Mouse (Mus musculus) Patski (cell line): ENCODE measurements around the gene Epb42. TPM values are rescaled to one million over a fixed set of nuclear protein-coding genes. Genes with fewer than 3 reads are reported as not detected.
A peak's percentile ranks its signal among the peaks of the same experiment; 100 is the strongest.
"Not testable (repeated sequence)": the region's sequence is repeated elsewhere in the genome, so short reads cannot be mapped to it uniquely, and the experiment has no call there.

Experiments
- ATAC-seq: fragments of 100-300 bp; one replicate; pipeline ENCODE4 v1.8.0; 2021
- CTCF ChIA-PET: fragments of 350-600 bp; sonication (Branson Sonifier 250); formaldehyde crosslinking; loops from one replicate; lab custom pipeline; 2022; ENCODE audit warnings: inconsistent platforms; lab: Charles Lee
- POLR2A ChIA-PET: fragments of 350-600 bp; sonication (Branson Sonifier 250); formaldehyde crosslinking; loops from one replicate; lab custom pipeline; 2022; ENCODE audit warnings: antibody characterized with exemption, inconsistent platforms; lab: Charles Lee
- DNase-seq: peaks from one replicate; pipeline ENCODE4 v3.0.0-alpha.2; 2011; ENCODE audit warnings: low read depth, low spot score
- H3K27me3 ChIP-seq: fragments of 371-371 bp; one replicate; pipeline ENCODE4 v1.5.1; 2021
- CTCF ChIP-seq: fragments of 100-300 bp; IDR thresholded peaks from one replicate; pipeline ENCODE4 v1.5.1; 2021
- in situ Hi-C: fragments of 300-500 bp; cut with MboI; formaldehyde crosslinking; loops from 3 replicates; pipeline ENCODE4 v1.11.1; 2018; ENCODE audit warnings: low pct_unique_long_range_greater_than_20kb, mixed read lengths
- polyA plus RNA-seq: library from polyadenylated mRNA; unstranded; gene quantifications from one replicate; pipeline ENCODE4 v1.2.3, GENCODE M21; 2021

The Epb42 gene
- polyA plus RNA-seq, 1 experiment from 2014 or later, result not detected

DNA sequence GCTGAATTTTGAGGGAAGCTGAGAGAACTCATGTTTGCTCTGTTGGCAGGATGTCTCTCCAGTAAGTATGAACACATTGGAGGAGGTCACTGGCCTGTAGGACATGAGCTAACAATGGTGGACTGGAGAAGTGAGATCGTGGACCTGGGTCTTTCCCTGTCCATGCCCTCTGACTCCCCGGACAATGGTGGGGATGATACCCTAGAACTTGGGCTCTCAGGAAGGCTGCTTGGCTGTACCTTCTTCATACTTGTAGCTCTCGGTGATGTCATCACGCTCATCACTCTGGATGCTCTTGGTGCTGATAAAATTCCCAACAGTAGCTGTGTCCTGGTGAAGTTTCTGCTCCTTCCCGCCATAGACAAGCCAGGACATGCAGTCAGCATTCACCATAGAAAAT lies 15.3 kb upstream of the Epb42 start:
- ATAC-seq (no peak), DNase-seq (no peak)
- POLR2A ChIA-PET, result no interaction called here
- CTCF ChIA-PET, result no interaction called here
- H3K27me3 ChIP-seq, result peaks cover 6% of the 10 kb centered on the region
- in situ Hi-C loops, result loop anchor here (5.0 kb wide), 1 partner anchor 45 kb away; no protein-coding TSS in a partner anchor
- no peak for TF ChIP-seq CTCF

DNA sequence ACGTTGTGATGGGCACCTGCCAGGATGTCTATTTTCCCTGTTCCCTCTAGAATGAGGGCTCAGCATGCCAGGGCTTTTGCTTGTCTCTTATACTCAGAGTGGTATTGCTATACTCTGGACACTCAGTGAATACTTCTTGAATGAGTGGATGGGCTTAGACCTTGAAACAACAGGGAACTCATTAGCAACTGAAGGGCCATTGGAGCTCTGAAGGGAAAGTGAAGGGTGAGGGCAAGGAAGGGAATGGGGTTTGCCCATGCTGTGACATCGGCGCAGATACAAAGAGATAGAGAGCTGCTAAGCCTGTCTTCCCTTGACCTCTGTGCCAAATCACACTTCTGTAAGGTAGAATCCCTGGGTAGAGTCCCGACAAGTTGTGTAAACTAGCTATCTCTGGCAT lies 8.8 kb upstream of the Epb42 start:
- ATAC-seq, result no peak
- peaks cover 6% of the 10 kb centered on the region for H3K27me3 ChIP-seq
- POLR2A ChIA-PET, result no interaction called here
- CTCF ChIA-PET, result no interaction called here
- DNase-seq, result no peak
- TF ChIP-seq CTCF, result no peak
- in situ Hi-C loops, result no loop called here

- CTCF ChIA-PET, result interaction anchor here (0.9 to 1.9 kb wide), 5 partner anchors 16 to 62 kb away, joined by 3 to 10 read pairs (median 5); partner anchors contain the start of gene Tgm5
These were observed 4.2 kb upstream of the Epb42 start for GRCm38 (mm10) chr2:121041098-121041497.

DNA sequence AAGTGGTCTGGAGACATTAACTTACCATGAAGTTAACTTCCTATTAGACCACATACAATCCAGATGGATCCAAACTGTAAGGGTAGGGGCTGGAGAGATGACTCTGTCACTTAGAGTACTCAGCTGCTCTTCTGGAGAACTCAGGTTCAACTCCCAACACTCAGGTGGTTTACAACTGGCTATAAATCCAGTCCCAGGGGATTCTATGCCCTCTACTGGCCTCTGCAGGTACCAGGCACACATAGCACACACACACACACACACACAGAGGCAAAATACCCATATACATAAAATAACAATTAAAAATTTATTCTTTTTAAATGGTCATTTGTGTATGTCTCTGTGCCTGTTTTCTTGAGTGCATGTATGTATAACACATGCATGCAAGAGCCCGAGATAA lies 2.5 kb upstream of the Epb42 start:
- peaks cover 7% of the 10 kb centered on the region for H3K27me3 ChIP-seq
- POLR2A ChIA-PET, result no interaction called here
- DNase-seq, result no peak
- CTCF ChIA-PET, result interaction anchor here (1.6 kb wide), 1 partner anchor 62 kb away, joined by 4 read pairs; no protein-coding TSS in a partner anchor
- peak; percentile 5 for TF ChIP-seq CTCF
- in situ Hi-C loops, result no loop called here
- ATAC-seq, result no peak

More at GRCm38 (mm10) chr2:121041098-121041497, 4.2 kb upstream of the Epb42 start:
- ATAC-seq (no peak), DNase-seq (no peak)
- H3K27me3 ChIP-seq, result peaks cover 7% of the 10 kb centered on the region
- in situ Hi-C loops, result no loop called here
- POLR2A ChIA-PET, result no interaction called here
- TF ChIP-seq CTCF, result peak; percentile 53

DNA sequence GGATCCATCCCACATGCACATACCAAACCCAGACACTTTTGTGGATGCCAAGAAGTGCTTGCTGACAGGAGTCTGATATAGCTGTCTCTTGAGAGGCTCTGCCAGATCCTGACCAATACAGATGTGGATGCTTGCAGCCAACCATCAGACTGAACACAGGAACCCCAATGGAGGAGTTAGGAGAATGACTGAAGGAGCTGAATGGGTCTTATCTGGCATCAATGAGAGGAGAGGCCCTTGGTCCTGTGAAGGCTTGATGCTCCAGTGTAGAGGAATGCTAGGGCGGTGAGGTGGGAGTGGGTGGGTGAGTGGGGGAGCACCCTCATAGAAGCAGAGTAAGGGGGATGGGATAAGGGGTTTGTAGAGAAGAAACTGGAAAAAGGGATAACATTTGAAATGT lies 2.0 kb upstream of the Epb42 start:
- DNase-seq, H3K27me3 ChIP-seq, in situ Hi-C loops, ATAC-seq, POLR2A ChIA-PET: not testable (repeated sequence)
- CTCF ChIA-PET, result interaction anchor here (1.6 kb wide), 1 partner anchor 62 kb away, joined by 4 read pairs; no protein-coding TSS in a partner anchor

DNA sequence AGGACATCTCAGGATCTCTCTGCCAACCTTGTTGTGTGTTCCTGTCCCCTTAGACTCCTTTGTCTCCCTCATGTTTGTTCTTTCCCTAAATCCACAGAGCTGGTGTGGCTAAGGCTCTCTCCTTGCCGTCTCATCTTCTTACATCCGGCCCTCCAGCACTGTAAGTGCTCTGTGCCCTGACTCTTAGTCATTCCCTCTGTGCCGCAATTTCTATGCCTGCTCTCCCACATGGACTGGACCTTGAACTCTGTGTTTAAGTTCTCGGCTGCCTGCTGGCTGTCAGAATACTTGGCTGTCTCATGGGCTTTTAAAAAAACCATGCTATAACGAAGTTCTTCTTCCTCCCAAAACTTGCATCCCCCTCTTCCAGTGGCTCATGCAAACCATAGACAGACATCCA lies 14.0 kb downstream of the Epb42 start:
- peaks cover 18% of the 10 kb centered on the region for H3K27me3 ChIP-seq
- CTCF ChIA-PET, result no interaction called here
- POLR2A ChIA-PET, result no interaction called here
- DNase-seq, result no peak
- ATAC-seq, result no peak
- TF ChIP-seq CTCF, result no peak
- in situ Hi-C loops, result no loop called here

DNA sequence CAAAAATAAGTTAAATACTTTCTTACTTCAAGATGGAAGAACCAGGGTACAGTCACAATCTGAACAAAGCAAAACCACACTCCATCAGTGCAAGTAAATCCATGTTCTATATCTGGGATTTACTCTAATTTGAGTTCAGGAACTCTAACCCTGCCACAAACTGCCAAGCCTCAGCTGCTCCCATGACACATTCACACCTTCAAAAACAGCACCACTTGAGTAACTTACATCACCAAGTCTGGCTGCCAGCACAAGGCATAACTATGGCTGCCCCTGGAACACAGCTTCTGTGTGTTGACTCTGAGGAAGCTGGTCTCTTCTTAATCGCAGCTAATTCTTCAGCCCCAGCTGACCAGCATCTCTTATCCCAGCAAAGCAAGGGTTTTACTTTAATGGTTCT lies 19.7 kb downstream of the Epb42 start:
- CTCF ChIA-PET, result no interaction called here
- in situ Hi-C loops, result no loop called here
- POLR2A ChIA-PET, result no interaction called here
- H3K27me3 ChIP-seq, result no peaks in the 10 kb centered on the region
- no peak for TF ChIP-seq CTCF
- ATAC-seq (no peak), DNase-seq (no peak)

GRCm38 (mm10) chr2:121016226-121016625 lies 20.6 kb downstream of the Epb42 start:
- in situ Hi-C loops, result no loop called here
- DNase-seq (no peak), ATAC-seq (no peak)
- H3K27me3 ChIP-seq, result no peaks in the 10 kb centered on the region
- CTCF ChIA-PET, result no interaction called here
- POLR2A ChIA-PET, result no interaction called here
- no peak for TF ChIP-seq CTCF

- POLR2A ChIA-PET, result no interaction called here
These were observed 21.4 kb downstream of the Epb42 start for GRCm38 (mm10) chr2:121015507-121015906.

GRCm38 (mm10) chr2:121012676-121013075 lies 24.2 kb downstream of the Epb42 start:
- ATAC-seq, result no peak
- in situ Hi-C loops, result no loop called here
- no peaks in the 10 kb centered on the region for H3K27me3 ChIP-seq
- ChIA-PET CTCF (no interaction called here), POLR2A (no interaction called here)
- no peak for TF ChIP-seq CTCF
- DNase-seq, result no peak

More at GRCm38 (mm10) chr2:121015507-121015906, 21.4 kb downstream of the Epb42 start:
- DNase-seq (no peak), ATAC-seq (no peak)
- in situ Hi-C loops, result no loop called here
- no peaks in the 10 kb centered on the region for H3K27me3 ChIP-seq
- no peak for TF ChIP-seq CTCF
- CTCF ChIA-PET, result no interaction called here

DNA sequence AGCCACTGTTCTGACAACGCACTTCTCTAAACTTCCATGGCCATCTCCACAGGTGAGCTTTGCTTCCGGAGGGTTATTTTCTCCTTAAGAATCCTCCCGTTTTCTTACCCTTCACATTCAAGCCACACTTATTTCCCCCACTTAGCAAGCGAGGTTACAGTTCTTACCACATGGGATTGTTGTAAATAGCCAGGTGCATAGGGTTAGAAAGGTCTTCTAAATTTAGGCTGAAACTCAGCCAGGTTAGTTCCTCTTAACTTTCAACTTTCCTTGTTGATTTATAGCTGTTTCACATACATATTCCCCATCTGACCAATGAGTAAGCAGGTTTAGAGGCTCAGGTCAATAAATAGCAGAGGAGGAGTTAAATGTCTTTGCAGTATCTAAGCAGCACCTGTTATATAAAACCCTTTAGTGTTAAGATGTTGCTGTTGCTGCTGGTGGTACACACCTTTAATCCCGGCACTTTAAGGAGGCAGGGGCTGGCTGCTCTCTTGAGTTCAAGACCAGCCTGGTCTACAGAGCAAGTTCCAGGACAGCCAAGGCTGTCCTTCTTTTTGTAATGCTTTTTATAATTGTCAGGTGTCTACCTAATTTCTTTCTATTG lies 27.7 kb downstream of the Epb42 start:
- ChIA-PET POLR2A (no interaction called here), CTCF (no interaction called here)
- ATAC-seq (no peak), DNase-seq (no peak)
- H3K27me3 ChIP-seq, result no peaks in the 10 kb centered on the region
- TF ChIP-seq CTCF, result no peak
- in situ Hi-C loops, result no loop called here

DNA sequence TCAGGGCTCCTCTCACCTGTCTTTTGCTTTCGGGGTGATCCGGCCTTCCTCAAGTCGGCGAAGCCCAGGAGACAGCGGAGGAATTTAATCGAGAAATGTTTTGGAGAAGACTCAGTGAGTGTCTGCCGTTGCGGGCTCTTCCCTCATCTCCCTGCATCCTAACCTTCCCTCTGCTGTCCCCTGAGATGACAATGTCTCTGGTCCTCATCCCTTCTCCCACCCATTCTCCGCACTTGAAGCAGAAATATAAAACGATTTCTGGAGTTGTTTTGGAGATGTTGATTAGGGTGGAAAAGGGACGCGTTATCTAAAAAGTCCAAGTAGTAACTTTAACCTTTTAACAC lies 28.2 kb downstream of the Epb42 start:
- DNase-seq, result no peak
- POLR2A ChIA-PET, result no interaction called here

More for the DNA sequence above, 28.2 kb downstream of the Epb42 start:
- ATAC-seq, result peak; percentile 22
- in situ Hi-C loops, result no loop called here
- no peaks in the 10 kb centered on the region for H3K27me3 ChIP-seq
- no peak for TF ChIP-seq CTCF
- CTCF ChIA-PET, result no interaction called here
